Mouse (Mus musculus): ENCODE measurements around the gene Vgf.

Vgf gene

DNA sequence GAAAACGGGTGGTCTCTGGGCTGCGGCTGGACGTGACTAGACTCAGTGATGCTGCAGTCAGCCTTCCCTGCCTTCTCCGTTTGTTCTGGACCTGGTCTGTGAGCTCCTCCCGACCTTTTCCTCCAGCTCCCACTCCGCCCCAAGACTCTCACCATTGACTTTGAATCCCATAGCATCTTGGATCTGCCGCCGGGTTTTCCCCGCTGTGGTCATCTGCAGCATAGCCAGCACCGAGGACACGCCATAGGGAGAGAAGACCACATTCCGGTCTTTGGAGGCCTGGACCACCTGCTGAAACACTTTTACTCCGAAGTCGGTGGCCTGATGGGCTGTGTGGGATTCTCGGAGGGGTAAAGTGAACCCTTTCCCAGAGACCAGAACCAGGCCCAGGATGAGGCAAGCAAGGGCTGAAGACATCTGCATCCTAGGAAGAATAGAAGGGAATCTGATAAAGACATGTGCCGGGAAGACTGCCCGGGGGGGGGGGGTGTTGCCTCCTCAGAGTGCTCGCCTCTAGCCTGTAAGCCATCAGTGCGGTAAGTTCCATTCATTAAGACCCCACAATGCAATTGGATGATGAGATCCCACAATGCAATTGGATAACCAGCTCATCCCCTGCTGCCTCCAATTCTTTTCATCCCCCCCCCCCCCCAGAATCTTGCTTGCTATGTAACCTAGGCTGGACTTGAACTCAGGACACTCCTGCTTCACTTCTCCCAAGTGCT lies 44.9 kb downstream of the Vgf start:
- DNase-seq (ENCODE audit: low spot score in 2 of 2) = no peak

DNA sequence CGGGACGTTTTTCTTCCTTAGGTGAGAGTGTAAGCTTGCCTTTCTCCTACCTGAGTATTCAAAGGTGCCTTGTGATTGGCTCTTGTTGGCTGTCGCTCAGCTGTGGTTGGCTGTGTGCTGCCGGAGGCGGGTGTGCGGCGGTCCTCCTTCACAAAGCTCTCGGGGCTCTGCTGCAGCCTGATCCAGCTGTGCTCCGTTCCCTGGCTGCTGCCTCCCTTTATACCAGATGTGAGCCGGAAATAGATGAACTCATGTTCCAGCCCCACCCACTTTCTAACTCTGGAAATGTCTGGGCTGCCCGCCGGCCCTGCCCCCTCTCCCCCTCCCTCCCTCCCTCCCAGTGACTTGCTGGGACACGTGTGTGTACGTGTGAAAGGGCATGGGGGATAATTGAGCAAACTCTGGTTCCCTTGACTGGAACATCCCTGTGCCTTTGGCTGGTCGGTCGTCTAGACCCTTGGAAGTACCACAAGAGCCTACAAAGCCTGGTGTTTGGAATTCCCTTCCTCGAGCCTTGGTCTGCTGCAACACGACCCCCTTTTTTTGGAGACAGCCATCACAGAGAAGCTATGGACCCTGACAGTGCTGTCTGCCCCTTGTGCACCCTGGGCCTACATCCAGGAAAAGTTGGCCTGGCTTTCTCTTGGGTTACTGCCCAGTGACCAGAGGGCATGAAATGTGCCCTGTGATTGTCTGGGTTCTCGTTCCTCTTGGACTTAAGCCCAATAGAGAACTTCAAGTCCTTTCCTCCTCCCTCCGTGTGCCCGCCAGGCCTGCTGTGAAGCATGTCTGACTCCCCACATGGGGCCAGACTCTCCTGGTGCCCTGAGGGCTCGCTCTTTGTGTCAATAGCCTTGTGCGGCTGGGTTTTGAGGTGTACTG lies 46.1 kb downstream of the Vgf start, which contains the start of gene Serpine1:
Gene Serpine1 (minus strand): TSS at position 190 of the 882 bp plus-strand sequence.
- peak; percentile 64 to 81 for DNase-seq (ENCODE audit: low spot score in 2 of 2)

DNA sequence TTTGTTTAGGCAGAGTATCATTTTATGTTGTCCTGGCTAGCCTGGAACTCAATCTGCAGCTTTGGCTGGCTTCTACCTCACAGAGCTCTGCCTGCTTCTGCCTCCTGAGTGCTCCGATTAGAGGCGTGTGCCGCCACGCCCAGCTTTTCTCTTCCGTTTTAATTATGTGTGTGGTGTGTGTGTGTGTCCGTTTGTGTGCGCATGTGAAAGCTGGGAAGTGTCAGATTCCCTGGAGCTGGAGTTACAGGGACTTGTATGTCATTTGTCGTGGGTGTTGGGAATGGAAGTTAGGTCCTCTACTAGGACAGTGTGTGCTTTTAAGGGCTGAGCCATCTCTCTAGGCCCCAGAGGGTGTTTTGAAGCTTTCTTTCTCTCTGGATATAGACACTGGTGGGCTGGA lies 46.9 kb downstream of the Vgf start:
- DNase-seq (ENCODE audit: low spot score in 2 of 2) = no peak

DNA sequence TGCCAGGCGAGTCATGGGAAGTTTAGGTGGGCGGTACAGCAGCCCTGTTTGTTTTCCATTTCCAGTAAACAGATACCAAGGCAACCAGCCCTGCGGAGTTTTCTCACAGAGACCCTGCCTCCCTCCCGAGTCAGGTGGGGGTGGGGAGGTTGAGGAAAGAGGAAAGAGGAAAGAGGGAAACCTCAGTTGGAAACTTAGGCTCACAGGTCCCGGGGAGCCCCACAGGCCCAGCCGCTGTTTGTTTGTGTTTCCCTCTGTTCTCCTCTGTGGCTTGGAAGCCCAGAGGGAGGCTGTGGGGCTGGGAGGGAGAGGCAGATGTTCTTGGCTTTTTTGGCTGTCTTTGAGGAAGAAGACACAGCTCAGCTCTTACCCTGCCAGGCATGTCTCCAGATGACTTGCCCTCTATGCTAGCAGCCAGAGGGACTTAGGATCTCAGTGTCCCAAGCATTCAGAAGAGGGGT lies 48.0 kb downstream of the Vgf start:
- DNase-seq (ENCODE audit: low spot score in 2 of 2) = peak in 1 of 2 experiments; percentile 40

DNA sequence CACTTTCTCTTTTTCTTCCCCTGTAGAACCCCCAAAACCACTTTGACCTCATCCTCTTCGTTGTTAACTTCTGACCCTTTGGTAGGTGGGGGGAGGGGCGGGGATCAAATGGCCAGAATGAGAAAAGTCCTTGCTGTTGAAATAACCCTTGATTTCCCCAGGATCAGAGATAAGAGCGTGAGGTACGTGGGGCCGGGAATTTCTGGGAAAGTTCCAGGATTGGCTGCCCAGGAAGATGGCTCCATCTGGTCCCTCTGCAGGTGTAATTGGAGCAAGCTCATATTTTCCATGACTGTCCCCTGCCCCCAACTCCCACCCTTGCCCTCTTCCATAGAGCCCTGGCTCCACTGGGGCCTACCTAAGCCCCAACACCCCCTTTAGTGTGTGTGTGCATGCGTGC lies 49.5 kb downstream of the Vgf start:
- no peak for DNase-seq (ENCODE audit: low spot score in 2 of 2)

DNA sequence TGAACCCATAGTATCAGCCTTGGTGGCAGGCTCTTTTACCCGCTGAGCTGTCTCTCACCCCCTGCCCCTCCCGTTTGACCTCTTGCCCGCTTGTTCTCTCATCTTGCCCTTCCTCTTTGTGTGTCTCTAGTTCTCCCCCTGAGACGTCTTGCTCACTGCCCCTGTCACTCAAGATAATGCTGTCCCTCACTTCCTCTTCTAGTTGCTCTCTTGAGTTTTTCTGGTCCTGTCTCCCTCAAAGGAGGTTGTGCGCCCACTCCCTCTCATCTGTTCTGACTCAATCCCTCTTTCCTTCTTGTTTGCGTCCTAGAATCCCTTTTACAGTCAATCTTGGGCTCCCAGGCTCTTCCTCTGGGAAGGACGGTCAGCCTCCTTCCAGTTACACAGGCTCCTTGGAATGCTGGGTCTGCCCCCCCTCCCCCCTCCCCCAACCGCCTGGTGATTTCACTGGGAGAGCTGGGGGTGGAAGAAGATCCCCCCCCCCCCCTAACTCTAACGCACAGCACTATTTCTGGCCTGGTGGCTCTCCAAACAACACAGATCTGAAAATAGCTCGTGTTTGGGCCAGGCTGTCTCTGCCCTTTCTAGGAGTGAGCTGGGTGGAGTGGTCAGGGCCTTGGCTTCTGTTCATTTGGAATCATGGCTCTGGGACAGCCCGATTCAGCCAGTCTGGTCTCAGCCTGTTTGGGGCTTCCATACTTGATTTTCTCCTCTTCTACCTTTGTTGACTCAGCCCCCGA lies 50.2 kb downstream of the Vgf start:
- peak in 1 of 2 experiments; percentile 33 for DNase-seq (ENCODE audit: low spot score in 2 of 2)

DNA sequence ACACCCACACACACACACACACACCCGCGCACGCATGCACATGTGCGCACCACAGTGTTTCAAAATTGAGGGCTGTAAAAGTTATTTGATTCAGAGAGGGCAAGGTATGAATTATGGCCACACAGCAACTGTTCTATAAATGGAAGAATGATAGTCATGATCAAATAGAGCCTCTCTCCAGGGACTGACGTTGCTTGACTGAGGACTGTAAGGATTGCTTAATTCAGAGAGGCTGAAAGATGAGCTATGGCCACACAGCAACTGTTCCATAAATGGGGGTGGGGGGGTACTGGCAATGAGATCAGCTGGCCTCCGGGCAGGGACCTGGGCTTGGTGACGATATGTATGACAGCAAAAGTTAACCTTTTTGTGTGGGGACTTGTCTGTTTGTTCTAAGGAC lies 51.0 kb downstream of the Vgf start:
- no peak for DNase-seq (ENCODE audit: low spot score in 2 of 2)

DNA sequence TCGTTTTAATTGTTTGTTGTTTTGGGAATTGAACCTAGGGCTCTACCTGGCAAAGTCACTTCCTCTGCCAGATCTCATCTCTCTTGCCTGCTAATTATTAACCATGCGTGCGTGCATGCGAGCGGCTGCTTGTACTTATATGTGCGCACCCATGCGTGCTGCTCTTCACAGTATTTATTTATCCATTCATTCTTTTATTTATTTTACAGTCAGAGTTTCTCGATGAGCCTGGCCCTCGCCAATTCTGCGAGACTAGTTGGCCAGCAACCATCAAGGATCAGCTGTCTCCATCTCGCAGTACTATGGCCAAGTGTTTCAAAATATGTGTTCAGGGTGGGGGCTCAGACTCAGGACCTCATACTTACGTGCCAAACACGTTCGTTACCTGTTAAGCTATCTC lies 51.8 kb downstream of the Vgf start:
- DNase-seq (ENCODE audit: low spot score in 2 of 2) = peak in 1 of 2 experiments; percentile 22

DNA sequence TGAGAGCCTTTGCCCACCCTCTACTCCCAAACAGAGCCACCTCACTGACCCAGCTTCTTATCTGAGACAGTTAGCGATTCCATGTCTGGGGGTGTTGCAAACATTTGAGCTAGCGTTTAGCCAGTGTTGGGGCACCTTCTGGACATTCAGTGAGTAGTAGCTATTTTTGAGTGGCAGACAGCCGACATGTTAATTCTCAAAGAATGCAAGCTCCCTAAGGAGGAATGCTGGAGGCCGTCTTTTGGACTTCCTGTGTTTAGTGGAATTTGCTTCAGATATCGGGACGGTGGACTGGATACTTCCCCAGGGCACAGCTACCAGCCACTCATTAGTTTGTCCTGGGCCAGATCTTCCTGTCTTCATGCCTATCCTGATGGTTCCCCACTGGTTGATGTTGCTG lies 52.4 kb downstream of the Vgf start:
- no peak for DNase-seq (ENCODE audit: low spot score in 2 of 2)

DNA sequence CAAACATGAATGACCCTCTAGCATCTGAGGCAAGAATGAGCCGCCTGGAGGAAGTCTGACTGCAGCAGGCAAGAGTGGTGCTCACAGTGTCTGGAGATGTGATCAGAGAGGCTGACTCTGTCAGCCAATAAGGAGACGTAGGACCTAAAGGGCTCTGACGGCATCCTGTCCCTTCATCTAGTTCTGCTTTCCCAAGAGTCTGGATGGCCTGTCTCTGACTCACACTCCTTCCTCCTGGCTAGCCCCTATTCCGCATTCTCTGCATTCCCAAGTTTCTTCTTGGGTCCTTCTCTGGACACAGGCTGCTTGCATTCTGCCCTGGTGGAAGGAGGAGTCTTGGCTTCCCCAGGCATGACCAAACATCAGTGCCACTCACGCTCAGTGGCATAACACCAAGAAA lies 53.7 kb downstream of the Vgf start:
- peak in 1 of 2 experiments; percentile 12 for DNase-seq (ENCODE audit: low spot score in 2 of 2)
